Mouse (Mus musculus) spleen, adult 2 months (tissue): ENCODE measurements around the gene Stc2.

Experiments used
- CTCF ChIP-seq: fragments of 200-500 bp; IDR thresholded peaks from 2 replicates; pipeline ENCODE4 v1.5.1; 2011; ENCODE audit warnings: mild to moderate bottlenecking, inconsistent platforms; ENCODE audit not compliant: insufficient read depth, insufficient read length, insufficient replicate concordance; ENCODE audit errors: extremely low read depth
- POLR2A ChIP-seq: fragments of 200-500 bp; IDR thresholded peaks from 2 replicates; pipeline ENCODE4 v1.6.1; 2011; ENCODE audit warnings: low read depth, low read length, inconsistent platforms

DNA sequence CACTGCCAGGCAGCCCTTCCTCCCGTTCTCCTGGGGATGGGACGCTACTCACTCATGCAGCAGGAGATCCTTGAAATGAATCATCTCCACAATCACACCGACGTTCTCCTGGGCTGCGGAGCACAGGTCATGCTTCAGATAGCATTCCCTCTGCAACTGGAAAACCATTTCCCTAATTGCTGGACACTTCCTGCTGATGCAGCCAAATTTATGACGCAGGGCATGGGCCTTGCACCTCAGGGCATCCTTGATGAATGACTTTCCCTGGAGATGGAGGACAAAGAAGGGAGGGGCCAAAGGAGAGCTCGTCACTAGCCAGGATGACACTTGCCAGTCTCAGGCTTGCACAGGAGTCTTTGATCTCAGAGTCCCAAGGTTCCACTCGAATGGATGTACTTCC is 4.6 kb downstream of the Stc2 start:
- no peak for TF ChIP-seq POLR2A
- no peak for TF ChIP-seq CTCF
